Mouse (Mus musculus) inflammation-experienced regulatory T-cells, adult 6 months (primary cell): ENCODE results near the gene Sptbn4. TPM values are rescaled to one million over a fixed set of nuclear protein-coding genes. Genes with fewer than 3 reads are reported as not detected.

Experiments
- ATAC-seq: one replicate; pipeline ENCODE4 v1.8.0; 2017
- polyA plus RNA-seq, 3 experiments: library from polyadenylated mRNA; unstranded; fragments of 100-300 nt; shearing (Covaris generic); gene quantifications; one replicate each; pipeline ENCODE4 v1.2.1; 2017

Sptbn4 gene
- polyA plus RNA-seq, 3 experiments from 2014 or later: 0.12 to 0.23 (median 0.13) TPM

- ATAC-seq: peak; percentile 74
Observed at GRCm38 (mm10) chr7:27474490-27474954, 27.0 kb upstream of the Sptbn4 start.

GRCm38 (mm10) chr7:27473835-27474489 lies 26.5 kb upstream of the Sptbn4 start:
- ATAC-seq: peak; percentile 9

GRCm38 (mm10) chr7:27473156-27473834 lies 25.8 kb upstream of the Sptbn4 start, which contains the start of gene Sertad3:
Gene Sertad3 (plus strand): TSS chr7:27473768.
- peak; percentile 81 for ATAC-seq

DNA sequence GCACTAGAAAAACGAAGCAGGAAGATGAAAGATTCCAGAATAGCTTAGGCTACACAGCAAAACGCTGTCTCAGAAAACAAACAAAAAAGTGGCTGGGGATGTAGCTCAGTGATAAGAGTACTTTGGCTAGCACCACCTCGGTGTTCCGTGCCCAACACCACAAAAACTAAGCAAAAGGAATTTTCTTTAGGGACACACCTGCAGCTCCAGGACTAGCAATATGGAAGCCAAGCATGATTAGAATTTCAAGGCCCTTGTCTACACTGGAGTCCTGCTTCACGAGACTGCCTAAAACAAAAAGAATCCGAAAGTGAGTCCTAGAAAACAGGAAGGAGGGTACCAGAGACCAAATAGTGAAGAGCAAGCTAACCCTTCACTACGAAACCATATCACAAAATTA lies 25.1 kb upstream of the Sptbn4 start:
- no peak for ATAC-seq

- ATAC-seq: no peak
Observed at GRCm38 (mm10) chr7:27471390-27472120, 24.1 kb upstream of the Sptbn4 start.

- no peak for ATAC-seq
Observed at GRCm38 (mm10) chr7:27467648-27468047, 20.2 kb upstream of the Sptbn4 start.

- no peak for ATAC-seq
Observed at GRCm38 (mm10) chr7:27460477-27460876, 13.0 kb upstream of the Sptbn4 start.

- no peak for ATAC-seq
Observed at GRCm38 (mm10) chr7:27459640-27460039, 12.2 kb upstream of the Sptbn4 start.

- no peak for ATAC-seq
Observed at GRCm38 (mm10) chr7:27458614-27459013, 11.1 kb upstream of the Sptbn4 start.

- no peak for ATAC-seq
Observed at GRCm38 (mm10) chr7:27455273-27455672, 7.8 kb upstream of the Sptbn4 start.

GRCm38 (mm10) chr7:27454461-27455121 lies 7.1 kb upstream of the Sptbn4 start:
- no peak for ATAC-seq

GRCm38 (mm10) chr7:27452206-27452770 lies 4.8 kb upstream of the Sptbn4 start:
- ATAC-seq: no peak

- no peak for ATAC-seq
Observed at GRCm38 (mm10) chr7:27451359-27451758, 3.9 kb upstream of the Sptbn4 start.

GRCm38 (mm10) chr7:27449256-27449862 lies 1.9 kb upstream of the Sptbn4 start:
- no peak for ATAC-seq

- ATAC-seq: no peak
Observed at GRCm38 (mm10) chr7:27448421-27449206, 1.1 kb upstream of the Sptbn4 start.

DNA sequence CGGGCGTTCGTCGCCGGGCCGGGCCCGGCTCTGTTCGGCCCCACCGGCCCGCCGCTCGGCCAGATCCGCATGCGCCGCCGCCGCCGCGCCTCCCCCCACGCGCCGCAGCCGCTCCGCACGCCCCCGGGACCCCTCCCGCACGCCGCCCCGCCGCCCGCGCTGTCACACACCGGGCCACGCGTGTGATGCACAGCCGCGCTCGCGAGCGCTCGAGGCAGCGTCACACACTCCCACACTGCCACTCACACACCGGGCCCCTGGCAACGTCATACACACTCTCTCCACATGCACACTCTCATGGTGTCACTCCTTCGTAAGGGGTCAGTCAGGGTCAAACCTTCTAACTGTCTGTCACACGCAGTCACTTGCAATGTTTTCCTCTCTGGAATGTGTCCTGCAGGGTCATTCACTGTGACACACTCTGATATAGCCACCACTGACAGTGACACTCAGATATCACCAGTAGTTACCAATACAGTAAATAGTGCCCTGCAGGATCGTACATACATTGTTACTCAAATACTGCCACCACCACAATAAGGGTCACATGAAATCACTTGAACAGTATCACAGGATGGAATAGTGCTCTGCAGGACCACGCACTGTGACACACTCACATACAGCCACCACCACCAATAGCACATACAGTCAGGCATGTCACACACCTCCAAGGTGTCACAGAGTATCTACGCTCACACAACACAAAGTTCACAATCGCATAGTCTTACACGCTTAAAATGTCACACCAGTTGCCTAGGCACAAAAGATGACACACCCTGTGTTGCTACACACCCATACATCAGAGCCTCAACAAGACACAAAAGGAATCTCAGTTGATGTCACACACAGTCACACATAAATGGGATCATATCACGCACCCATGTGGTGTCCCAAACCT lies 716 bp downstream of the Sptbn4 start:
- ATAC-seq: peak; percentile 23

DNA sequence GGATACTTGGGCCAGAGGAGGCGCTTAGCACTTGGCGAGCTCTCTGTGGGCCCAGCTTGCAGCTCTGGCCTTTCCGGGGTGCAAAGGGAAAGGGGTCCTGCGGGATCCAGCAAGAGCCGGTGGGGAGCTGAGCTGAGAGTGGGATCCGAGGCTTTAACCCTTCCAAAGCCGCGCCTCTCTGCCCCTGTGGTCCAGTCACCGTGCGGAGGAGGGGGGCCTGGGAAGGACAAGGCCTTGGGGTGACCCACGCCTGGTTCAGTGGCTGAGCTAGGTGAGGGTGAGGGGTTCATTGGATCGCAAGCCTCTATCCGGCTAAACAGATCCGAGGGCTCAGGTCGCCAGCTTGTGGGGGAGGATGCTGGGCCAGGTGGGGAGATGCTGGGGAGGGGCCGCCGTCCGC lies 1.4 kb downstream of the Sptbn4 start:
- ATAC-seq: no peak

DNA sequence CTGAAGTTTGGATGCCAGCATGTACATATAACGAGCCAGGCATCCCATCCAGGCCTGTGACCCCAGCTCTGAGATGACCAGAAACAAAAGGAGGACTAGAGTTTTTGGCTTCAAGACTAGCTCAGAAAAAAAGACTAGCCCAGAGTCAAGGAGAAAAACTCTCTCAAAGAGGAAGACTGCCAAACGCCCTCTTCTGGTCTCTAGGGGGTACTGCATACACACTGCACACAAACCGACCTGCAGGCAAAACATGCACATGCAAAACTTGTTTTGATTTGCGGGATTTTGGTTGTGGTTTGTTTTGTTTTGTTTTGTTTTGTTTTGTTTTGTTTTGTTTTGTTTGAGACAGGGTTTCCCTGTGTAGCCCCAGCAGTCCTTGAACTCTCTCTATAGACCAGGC lies 7.5 kb downstream of the Sptbn4 start:
- no peak for ATAC-seq

GRCm38 (mm10) chr7:27437544-27437943 lies 9.9 kb downstream of the Sptbn4 start:
- ATAC-seq: peak; percentile 63

- ATAC-seq: no peak
Observed at GRCm38 (mm10) chr7:27433794-27434193, 13.7 kb downstream of the Sptbn4 start.
